Mouse (Mus musculus) T-helper 17 cell (primary cell): ENCODE measurements around the gene Smim20.

Experiments
- in situ Hi-C, 2 experiments: fragments of 300-600 bp; cut with MboI, MseI; formaldehyde crosslinking; loops; 1 replicate in 1 of 2; 2 replicates in 1 of 2; pipeline ENCODE4 v1.15.1; 2025; ENCODE audit warnings: high pct_unique_total_duplicates in 2 of 2

The Smim20 gene

DNA sequence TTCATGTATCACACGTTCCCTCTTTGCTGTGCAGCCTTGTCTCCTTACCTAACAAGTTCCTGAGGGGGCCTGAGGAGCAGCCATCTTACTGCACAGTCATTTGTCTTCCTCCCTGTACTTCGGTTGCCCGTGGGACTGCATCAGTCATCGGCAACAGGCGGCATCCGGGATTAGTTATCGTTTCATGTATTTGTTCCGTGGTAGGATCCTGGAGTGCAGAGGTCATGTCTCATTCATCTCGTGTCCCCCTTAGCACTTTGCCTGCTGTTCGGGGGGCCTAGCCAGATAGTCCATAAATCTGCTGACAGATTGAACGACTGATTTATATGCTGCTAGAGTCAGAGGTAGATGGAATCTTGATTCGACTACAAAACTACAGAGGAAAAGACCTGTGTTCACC, 1.1 kb upstream of the Smim20 start:
- in situ Hi-C loops, result no loop called here

DNA sequence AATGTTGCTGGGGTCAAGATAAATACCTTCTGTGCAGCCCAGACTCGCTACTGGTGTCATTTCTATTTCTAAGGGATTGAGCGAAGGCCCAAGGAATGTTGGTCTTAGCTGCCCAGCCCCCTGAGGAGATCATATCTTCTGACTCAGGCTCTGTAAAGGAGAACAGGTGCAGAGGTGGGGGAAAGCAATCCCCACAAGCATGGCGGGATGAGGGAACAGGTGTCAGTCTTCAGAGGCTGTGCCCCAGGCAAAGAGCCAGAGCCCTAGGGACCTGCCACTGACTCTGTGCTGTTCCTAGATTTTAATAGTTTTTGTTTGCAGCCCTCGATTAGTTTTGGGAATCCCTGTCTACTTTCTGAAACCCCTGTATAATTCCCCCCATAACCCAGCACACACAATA, 702 bp upstream of the Smim20 start:
- in situ Hi-C loops, result no loop called here

DNA sequence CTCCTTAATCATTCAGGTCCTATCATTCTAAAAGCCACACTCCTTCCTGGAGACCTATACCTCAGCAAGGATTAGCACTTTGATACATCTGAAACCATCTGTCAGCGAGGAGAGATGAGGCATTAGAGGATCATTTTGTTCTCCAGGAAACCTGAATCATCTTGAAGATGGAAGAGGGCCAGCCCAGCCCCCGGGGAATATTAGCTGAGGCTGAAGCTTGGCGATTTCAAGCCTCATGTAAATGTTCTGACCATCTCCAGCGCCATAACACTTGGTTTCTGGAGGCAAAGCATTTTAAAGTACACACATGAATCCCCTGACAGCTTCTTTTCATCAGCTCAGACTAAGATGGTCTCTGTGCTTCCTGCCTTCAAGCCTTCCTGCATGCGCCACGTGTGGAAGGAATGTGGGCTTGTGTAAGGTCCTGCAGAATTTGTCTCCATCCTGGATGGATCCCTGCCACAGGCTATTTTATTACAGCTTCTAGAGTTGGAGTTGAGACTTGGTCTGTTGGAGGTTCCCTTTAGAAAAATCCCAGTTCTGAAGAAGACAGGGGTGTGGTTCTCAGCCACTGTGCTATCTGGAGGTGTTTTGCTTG, 1.3 kb downstream of the Smim20 start:
- in situ Hi-C loops, result no loop called here

DNA sequence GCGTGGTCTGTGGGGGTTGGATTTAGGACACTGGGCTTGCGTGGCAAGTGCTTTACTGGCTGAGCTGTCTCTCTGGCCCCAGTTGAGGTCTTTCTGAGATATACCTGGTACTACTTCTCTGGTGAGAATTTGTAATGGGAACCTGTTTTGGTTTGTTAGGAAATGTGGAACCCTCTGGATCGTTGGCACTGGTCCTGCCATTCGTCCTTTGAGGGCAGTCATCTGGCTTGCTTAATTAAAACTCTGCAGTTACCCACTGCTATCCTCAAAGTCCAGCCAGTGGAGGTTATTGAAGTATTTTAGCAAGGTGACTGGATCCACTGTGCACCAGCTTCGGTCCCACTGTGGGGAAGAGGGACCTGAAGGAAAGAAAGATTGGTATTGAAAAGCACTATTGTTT, 2.9 kb downstream of the Smim20 start:
- in situ Hi-C loops, result loop anchor here in 1 of 2 experiments (10.0 kb wide), 1 partner anchor 605 kb away; the partner anchor contains the start of gene Sepsecs

DNA sequence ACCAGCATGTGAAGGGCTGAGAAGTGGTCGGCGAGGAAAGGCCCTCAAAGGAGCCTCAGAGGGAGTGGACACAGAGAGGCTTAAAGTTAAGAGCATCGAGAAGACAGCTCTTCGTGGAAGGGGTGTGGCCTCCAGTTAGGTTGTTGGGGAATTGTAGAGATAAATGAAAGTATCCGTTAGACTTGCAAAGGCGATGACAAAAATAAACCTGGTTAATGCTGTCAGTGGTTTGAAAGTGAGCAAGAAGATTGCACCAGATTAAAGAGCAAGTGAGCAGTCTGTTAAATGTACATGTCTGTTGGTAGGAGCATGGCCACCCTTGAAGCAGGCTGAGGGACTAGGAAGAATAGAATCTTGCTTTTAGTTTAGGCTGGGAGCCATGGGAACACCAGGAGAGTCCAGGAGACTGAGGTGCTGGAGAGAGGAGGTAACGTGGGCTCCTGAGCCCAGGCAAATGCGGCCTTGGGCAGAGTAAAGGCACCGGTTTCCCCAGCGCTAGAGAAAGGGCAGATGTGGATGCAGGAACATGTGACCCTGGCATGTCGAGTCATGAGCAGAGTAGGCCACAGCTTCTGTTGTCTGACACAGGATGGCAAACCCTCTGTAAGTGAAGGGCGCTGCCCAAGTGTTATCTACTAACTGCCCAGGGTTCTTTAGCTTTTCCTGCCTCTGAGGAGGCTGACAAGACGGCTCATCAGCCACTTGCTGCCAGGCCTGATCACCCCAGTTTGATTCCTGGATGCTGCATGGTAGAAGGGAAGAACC, 4.2 kb downstream of the Smim20 start:
- in situ Hi-C loops, result loop anchor here in 1 of 2 experiments (10.0 kb wide), 1 partner anchor 606 kb away; the partner anchor contains the start of gene Sepsecs

GRCm38 (mm10) chr5:53272626-53273025, 5.7 kb downstream of the Smim20 start:
- in situ Hi-C loops, result loop anchor here in 1 of 2 experiments (10.0 kb wide), 1 partner anchor 608 kb away; the partner anchor contains the start of gene Sepsecs

DNA sequence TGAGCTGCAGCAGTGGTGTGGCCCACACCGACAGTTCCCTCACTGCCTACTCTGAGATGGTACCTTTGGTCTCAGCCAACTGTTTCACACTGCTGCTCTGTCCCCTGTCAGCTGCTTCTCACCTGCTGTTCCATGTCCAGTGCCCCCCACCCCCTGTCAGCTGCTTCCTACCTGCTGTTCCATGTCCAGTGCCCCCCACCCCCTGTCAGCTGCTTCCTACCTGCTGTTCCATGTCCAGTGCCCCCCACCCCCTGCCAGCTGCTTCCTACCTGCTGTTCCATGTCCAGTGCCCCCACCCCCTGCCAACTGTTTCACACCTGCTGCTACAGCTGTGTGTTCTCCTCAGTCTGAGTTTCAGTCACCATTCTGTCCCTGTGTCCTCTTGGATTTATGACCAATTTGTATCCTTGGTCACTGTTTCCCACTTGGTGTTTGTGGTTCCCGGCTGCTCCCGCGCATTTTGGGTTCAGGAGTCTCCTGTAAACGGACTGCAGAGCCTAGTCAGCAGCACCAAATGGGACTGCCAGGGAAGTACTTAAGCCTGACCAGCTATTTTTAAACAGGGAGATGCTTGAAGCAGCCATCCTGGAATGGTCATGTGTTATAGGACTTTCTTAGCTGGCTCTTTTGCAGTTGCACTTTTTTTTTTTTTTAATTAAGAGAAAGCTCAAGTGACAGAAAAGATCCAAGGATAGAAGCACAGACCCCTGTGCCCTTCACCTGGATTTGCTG, 7.0 kb downstream of the Smim20 start:
- in situ Hi-C loops, result loop anchor here in 1 of 2 experiments (10.0 kb wide), 1 partner anchor 609 kb away; the partner anchor contains the start of gene Sepsecs

DNA sequence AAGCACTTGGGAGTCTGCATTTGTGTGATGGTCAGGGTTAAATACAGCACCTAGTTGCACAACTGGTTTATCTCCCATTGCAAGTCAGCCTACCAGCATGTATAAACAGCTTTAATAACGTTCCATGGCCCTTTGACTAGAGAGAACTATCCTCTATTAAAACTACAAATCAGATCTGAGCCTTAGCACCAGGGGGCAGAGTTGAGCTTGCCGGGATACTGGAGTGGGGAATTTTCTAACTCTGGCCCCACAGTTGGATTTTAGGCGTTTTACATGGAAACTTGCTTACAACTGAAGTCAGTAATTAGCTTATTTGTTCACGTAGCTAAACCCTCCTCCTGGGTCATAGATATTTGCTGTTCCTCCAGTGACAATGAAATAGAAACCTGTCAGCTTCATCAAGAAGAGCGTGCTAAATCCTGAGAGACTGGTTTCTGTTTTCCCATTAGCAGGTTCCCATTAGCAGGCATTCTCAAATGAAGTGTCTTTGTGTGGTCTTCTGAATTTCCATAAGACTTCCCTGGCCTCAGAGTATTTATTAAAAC, 8.0 kb downstream of the Smim20 start:
- in situ Hi-C loops, result loop anchor here in 1 of 2 experiments (10.0 kb wide), 1 partner anchor 610 kb away; the partner anchor contains the start of gene Sepsecs

GRCm38 (mm10) chr5:53275376-53275775, 8.5 kb downstream of the Smim20 start:
- in situ Hi-C loops, result loop anchor here in 1 of 2 experiments (10.0 kb wide), 1 partner anchor 611 kb away; the partner anchor contains the start of gene Sepsecs

GRCm38 (mm10) chr5:53276470-53277022, 9.7 kb downstream of the Smim20 start:
- in situ Hi-C loops, result loop anchor here in 1 of 2 experiments (10.0 kb wide), 1 partner anchor 612 kb away; the partner anchor contains the start of gene Sepsecs

DNA sequence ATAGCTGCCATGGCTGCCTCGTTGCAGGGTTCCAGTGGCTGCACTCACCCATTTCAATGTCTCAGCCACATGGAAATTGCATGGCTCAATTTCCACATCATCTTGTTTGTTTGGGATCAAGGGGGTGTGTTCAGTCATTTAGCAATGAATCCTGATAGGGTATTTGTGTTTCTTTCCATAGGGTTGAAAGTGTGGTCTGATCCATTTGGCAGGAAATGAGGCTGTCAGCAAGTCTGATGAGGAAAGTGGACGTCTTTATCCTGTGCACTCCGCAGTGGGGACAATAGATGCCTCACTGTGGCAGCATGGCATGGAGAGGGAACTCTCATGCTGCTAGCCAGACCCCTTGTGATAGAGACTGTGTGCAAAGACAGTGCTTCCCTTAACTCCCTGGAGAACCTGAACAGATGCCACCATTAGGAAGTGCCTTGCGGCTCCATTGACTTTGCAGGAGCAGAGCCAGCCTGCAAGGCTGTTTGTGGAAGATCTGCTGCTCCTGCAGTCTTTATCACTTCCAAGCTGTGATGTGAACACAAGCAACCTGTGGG, 10.9 kb downstream of the Smim20 start:
- in situ Hi-C loops, result loop anchor here in 1 of 2 experiments (10.0 kb wide), 1 partner anchor 613 kb away; the partner anchor contains the start of gene Sepsecs

DNA sequence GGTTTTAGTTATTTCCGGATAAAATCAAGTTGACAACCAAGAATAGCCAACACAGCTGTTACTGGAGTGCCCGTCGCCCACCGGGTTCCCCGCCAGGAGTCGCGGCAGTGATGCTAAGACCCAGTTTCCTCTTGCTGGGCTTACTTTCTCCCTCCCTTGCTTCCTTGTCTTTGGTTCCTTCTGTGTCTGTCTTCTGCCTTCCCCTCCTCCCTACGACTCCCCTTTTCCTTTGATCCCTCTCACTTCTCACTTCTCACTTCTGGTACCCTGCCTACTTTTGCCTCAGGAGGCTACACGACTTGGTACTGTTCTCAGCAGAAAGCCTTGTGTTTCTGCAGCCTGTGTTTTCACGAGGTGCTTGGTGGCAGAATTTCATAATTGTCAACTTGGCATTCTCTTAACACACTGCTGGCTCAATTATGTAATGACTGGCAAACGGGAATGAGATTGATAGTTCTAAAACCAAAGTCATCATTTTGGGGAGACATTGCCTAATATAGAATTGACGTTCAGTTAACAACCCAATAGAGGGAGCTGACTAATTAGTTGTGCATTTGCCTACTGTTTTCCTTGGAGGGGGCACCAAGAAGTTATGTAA, 12.4 kb downstream of the Smim20 start:
- in situ Hi-C loops, result loop anchor here in 1 of 2 experiments (10.0 kb wide), 1 partner anchor 615 kb away; the partner anchor contains the start of gene Sepsecs

- in situ Hi-C loops, result no loop called here
These were observed 15.6 kb downstream of the Smim20 start for GRCm38 (mm10) chr5:53282487-53282886.

GRCm38 (mm10) chr5:53286406-53286805, 19.5 kb downstream of the Smim20 start:
- in situ Hi-C loops, result no loop called here

- in situ Hi-C loops, result no loop called here
These were observed 22.6 kb downstream of the Smim20 start for GRCm38 (mm10) chr5:53289438-53289837.

DNA sequence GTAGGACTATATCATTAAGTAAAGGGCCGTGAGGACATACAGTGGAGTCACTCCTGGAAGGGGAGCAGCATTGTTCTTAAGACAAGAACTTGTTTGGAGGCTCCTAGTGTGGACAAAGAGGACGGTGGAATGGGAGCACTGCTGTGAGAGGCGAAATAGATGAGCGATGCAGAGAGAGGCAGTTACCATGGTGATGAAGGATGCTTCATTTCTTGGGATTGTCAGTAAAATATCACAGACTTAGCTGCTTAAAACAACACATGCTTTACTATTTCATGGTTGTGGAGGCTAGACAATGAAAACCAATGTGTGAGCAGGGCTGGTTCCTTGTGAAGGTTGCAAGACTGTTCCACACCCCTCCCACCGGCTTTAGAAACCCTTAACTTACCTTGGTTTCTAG, 27.7 kb downstream of the Smim20 start:
- in situ Hi-C loops, result no loop called here

DNA sequence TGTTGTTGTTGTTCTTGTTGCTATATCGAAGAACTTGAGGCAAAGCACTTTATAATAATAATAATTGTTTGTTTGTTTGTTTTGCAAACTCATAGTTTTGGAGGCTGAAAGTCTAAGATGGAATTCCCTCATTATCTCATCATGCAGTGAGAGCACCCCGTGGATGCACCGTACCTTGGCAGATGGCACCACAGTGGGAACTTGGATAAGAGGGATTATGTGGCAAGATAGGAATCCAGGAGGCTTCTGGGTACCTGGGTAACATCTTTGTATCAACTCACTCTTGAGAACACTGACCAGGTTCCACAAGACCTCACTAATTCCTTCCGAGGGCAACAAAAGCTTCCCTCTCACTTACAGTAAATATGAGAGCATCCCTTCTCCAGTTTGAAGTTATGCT, 30.1 kb downstream of the Smim20 start:
- in situ Hi-C loops, result no loop called here

GRCm38 (mm10) chr5:53301496-53301895, 34.6 kb downstream of the Smim20 start:
- in situ Hi-C loops, result no loop called here

DNA sequence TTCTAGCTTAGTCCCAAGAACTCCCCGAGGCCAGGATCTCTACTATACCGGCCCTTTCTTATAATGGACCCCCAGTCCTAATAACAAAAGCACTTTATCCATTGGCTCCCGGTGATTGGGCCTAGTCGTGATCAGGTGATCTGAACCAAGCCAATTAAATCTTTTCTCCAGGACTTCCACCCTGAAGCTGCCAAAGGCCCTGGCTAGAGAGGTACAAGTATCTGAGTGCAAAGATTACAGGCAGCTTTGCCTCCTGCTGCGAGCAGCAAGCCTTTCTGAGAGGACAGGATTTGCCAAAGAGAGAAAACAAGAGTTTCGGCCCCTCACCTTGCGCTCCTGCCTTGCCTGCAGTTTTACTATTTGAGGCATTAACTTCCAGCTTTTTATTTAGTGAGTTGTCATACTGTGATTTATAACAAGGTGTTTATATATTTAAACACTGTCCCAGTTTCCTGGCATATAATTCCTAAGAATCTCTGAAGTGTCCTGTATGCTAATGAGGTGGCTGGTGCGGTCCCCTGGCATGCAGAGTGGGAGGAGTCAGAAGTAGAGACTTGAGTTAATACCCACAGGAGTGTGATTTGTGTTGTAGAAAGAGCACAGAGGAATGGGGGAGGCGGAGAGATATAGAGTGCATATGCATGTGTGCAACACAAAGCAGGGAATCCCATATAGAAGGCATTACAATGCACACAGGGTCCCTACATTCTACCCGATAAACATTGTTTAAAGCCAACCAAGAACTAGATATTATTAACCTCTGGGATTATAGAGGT, 36.2 kb downstream of the Smim20 start:
- in situ Hi-C loops, result no loop called here

DNA sequence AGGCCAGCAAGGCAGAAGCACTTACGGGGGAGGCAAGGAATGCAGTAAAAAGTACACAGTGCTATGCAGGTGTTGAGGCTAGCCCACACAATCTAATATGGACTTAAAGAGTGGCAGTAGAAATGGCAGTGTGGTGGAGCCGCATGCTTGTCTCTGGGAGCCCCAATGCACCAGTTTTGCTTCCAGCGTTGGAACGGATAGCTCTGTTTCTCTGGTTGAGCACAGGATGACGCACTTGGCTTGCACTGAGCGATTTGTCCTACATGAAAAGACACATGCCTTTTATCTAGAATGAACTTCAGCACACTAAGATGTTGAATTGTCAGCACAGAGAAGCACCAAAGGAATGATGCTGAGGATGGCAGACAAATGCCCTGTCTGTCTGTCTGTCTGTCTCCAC, 37.1 kb downstream of the Smim20 start:
- in situ Hi-C loops, result no loop called here
